Mouse (Mus musculus) spleen, adult 2 months (tissue): ENCODE results near the gene Uvssa.

Source experiments
- CTCF ChIP-seq: fragments of 200-500 bp; IDR thresholded peaks from 2 replicates; pipeline ENCODE4 v1.5.1; 2011; ENCODE audit warnings: mild to moderate bottlenecking, inconsistent platforms; ENCODE audit not compliant: insufficient read depth, insufficient read length, insufficient replicate concordance; ENCODE audit errors: extremely low read depth
- POLR2A ChIP-seq: fragments of 200-500 bp; IDR thresholded peaks from 2 replicates; pipeline ENCODE4 v1.6.1; 2011; ENCODE audit warnings: low read depth, low read length, inconsistent platforms

DNA sequence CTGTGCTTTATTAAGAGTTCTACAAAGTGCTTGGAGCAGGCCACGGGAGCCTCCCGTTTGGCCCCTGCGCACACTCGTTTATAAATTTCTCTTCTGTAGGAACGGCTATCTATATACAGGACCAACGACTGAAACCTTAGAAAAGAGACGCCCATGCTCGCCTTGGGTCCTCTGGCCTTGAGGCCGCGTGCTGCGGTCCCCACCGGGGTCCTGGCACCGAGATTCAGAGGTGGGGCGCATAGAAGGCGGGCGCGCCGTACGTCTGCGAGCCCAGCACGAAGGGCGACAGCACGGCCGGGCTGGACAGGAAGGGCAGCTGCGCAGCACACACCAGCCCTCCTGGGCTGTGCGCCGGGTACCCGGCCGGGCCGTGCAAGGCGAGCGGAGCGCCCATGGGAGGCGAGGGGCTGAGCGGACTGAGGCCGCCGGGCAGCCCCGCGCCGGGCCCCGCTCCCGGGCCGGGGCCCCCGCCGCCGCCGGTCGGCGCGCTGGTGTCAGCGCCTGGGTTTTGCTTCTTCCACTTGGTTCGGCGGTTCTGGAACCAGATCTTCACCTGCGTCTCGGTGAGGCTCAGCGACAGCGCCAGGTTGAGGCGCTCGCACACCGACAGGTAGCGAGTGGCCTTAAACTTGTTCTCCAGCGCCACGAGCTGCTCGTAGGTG, 52.3 kb downstream of the Uvssa start:
- TF ChIP-seq POLR2A = no peak
- TF ChIP-seq CTCF = no peak
